Mouse (Mus musculus) stomach, embryonic 14.5 days (tissue): ENCODE measurements around the gene Rab3gap2. TPM values are rescaled to one million over a fixed set of nuclear protein-coding genes. Genes with fewer than 3 reads are reported as not detected.

ENCODE experiments used
- ATAC-seq: fragments of 200-750 bp; cut with Nextera tagmentation; 2 replicates; pipeline ENCODE4 v1.8.0; 2017; ENCODE audit warnings: low read depth, moderate TSS enrichment; ENCODE audit not compliant: insufficient number of reproducible peaks, insufficient read depth, low FRiP score
- H3K27ac ChIP-seq: fragments of 300-500 bp; sonication (generic); 2 replicates; pipeline ENCODE4 v1.5.1; 2014; ENCODE audit warnings: mild to moderate bottlenecking, low read length, moderate library complexity, mixed read lengths
- H3K27me3 ChIP-seq: fragments of 300-500 bp; sonication (generic); 2 replicates; pipeline ENCODE4 v1.6.1; 2014; ENCODE audit warnings: low read length, control low read depth, mixed read lengths; ENCODE audit not compliant: control insufficient read depth, insufficient read depth
- H3K36me3 ChIP-seq: fragments of 300-500 bp; sonication (generic); 2 replicates; pipeline ENCODE4 v1.6.1; 2014; ENCODE audit warnings: mild to moderate bottlenecking, control low read depth, low read length, moderate library complexity, mixed read lengths; ENCODE audit not compliant: control insufficient read depth, insufficient read depth
- H3K4me1 ChIP-seq: fragments of 300-500 bp; sonication (generic); 2 replicates; pipeline ENCODE4 v1.6.1; 2014; ENCODE audit warnings: low read length, control low read depth, mixed read lengths; ENCODE audit not compliant: control insufficient read depth, insufficient read depth
- H3K4me2 ChIP-seq: fragments of 300-500 bp; sonication (generic); replicated peaks from 2 replicates; pipeline ENCODE4 v1.6.1; 2014; ENCODE audit warnings: low read depth, low read length, control low read depth
- H3K4me3 ChIP-seq: fragments of 300-500 bp; sonication (generic); 2 replicates; pipeline ENCODE4 v1.5.1; 2014; ENCODE audit warnings: low read depth, low read length, control low read depth
- H3K9ac ChIP-seq: fragments of 300-500 bp; sonication (generic); replicated peaks from 2 replicates; pipeline ENCODE4 v1.6.1; 2014; ENCODE audit warnings: low read depth, mild to moderate bottlenecking, control low read depth, low read length, moderate library complexity, mixed read lengths
- H3K9me3 ChIP-seq: fragments of 300-500 bp; sonication (generic); 2 replicates; pipeline ENCODE4 v1.6.1; 2016; ENCODE audit warnings: low read depth, low read length, control low read depth; ENCODE audit not compliant: control insufficient read depth
- WGBS: fragments of 180-500 bp; shearing (Covaris S2); extraction: QIAGEN DNeasy Blood & Tissue Kit; methylation state at CpG from one replicate; pipeline ENCODE4 v1.1.7; 2014; 5-methylcytosine and 5-hydroxymethylcytosine counted together
- polyA plus RNA-seq: library from polyadenylated mRNA; unstranded; fragments of >200 nt; fragmentation: Nextera tagmentation; extraction: Ambion mirVana; gene quantifications from 2 replicates; pipeline ENCODE4 v1.2.1, GENCODE M21; 2014

Gene Rab3gap2
- polyA plus RNA-seq, 1 experiment from 2014 or later = 24.9 TPM

DNA sequence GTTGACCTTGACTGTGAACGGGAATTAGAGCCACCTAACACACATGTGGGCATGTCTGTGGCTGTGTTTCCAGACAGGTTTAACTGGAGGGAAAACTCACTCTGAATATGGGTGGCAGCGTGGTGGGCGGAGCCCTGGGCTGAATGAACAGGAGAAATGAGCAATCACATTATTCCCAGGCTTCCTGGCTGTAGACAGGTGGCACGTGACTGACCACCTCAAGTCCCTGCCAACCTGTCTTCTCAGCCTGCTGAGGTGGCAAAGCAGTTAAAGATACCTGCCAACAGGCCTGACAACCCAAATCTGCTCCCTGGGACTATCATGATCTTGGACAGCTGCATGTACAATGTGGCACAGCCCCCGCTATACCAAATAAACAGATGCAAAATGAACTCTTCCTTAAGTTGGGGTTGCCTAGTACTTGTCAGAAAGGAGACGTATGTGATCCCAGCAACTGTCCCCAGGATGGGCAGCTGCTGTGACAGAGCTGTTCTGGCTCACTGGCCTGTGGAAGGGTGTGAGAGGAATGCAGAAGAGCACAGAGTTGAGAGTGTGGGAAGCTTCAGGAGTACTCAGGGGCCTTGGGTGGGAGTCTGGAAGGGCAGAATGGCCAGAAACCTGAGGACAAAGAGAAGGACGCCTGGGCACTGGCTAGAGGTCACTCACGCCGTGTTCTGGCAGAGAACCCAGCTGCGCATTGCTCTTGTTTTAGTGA, 88.9 kb downstream of the Rab3gap2 start:
- Histone ChIP-seq H3K4me1 (no peaks in the 10 kb centered on the region), H3K36me3 (peaks cover 62% of the 10 kb centered on the region), H3K4me3 (no peak overlapping the region), H3K27me3 (no peaks in the 10 kb centered on the region), H3K9ac (no peak overlapping the region), H3K9me3 (no peaks in the 10 kb centered on the region), H3K4me2 (no peak overlapping the region), H3K27ac (no peak overlapping the region)
- ATAC-seq = no peak
- 90% methylated on average over 10 of the region's 10 CpGs for WGBS

GRCm38 (mm10) chr1:185296850-185297249, 92.9 kb downstream of the Rab3gap2 start:
- ATAC-seq = no peak
- no peak overlapping the region for H3K4me2 ChIP-seq
- no peaks in the 10 kb centered on the region for H3K4me1 ChIP-seq
- H3K27ac ChIP-seq = no peak overlapping the region
- H3K4me3 ChIP-seq = no peak overlapping the region
- WGBS = 94% methylated on average over 7 of the region's 7 CpGs
- no peaks in the 10 kb centered on the region for H3K9me3 ChIP-seq
- peaks cover 41% of the 10 kb centered on the region for H3K36me3 ChIP-seq
- no peaks in the 10 kb centered on the region for H3K27me3 ChIP-seq
- H3K9ac ChIP-seq = no peak overlapping the region

DNA sequence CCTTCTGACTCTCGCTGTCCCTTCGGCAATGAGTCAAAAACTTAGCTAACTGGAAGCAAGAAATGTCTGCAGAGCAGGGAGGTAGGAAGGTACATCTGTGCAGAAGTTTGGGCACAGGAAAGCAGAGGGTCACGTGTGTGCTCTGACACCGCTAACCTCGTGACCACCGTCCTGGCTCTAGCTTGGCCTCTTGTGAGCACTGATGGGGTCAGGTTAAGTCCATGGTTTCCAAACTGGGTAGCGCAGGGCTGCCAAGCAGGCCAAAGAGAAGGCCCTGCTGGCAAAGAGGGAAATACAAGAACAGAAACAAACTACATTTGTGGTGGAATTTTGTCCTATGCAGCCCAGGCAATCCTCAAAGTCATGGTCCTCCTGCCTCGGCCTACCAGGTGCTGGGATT, 94.6 kb downstream of the Rab3gap2 start:
- Histone ChIP-seq H3K36me3 (peaks cover 34% of the 10 kb centered on the region), H3K27ac (no peak overlapping the region)
- 92% methylated on average over 8 of the region's 8 CpGs for WGBS

DNA sequence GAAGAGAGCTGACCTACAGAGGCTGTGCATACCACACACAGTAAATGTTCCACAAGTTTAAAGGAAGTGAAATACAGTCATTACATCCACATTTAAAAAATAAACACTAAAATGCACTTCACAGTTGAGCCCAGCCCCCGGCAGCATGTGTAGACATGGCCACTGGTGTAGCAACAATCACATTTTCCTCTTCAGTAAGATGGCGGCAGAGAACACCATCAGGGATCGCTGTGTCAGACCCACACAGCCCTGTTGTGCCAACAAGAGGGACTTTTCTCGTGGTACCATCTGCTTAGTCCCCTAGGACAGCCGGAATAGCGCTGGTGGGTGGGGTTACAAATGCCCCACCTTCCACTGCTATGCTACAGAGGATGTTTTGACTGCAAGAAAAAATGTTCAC, 98.9 kb downstream of the Rab3gap2 start:
- Histone ChIP-seq H3K9me3 (no peaks in the 10 kb centered on the region), H3K27me3 (no peaks in the 10 kb centered on the region), H3K4me3 (no peak overlapping the region), H3K27ac (no peak overlapping the region), H3K9ac (no peak overlapping the region), H3K4me2 (no peak overlapping the region), H3K4me1 (no peaks in the 10 kb centered on the region), H3K36me3 (peaks cover 8% of the 10 kb centered on the region)
- ATAC-seq = no peak
- WGBS = 94% methylated on average over 6 of the region's 6 CpGs

More for the DNA sequence above, 94.6 kb downstream of the Rab3gap2 start:
- H3K4me3 ChIP-seq = no peak overlapping the region
- no peaks in the 10 kb centered on the region for H3K27me3 ChIP-seq
- no peak for ATAC-seq
- no peak overlapping the region for H3K9ac ChIP-seq
- no peak overlapping the region for H3K4me2 ChIP-seq
- no peaks in the 10 kb centered on the region for H3K9me3 ChIP-seq
- no peaks in the 10 kb centered on the region for H3K4me1 ChIP-seq

DNA sequence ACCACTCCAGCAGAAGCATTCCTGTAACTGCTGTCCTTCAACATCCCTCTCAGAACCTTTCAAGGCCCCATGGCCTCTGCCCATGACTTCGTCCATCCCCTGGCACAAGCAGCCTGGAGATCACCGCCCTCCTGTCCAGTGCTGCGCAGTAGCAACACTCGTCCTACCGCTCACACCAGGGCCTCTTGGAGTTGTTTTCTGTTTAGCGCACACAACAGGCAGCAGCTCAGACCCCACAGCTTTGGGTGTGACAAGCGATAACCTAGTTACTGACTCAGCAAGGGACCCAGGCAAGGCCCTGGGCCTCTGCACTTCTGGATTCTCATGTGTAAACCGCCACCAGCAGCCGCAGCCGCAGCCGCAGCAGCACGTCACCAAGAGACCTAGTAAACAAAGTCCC, 102.9 kb downstream of the Rab3gap2 start:
- Histone ChIP-seq H3K36me3 (peaks cover 9% of the 10 kb centered on the region), H3K9me3 (no peaks in the 10 kb centered on the region), H3K9ac (no peak overlapping the region), H3K27me3 (no peaks in the 10 kb centered on the region), H3K4me1 (no peaks in the 10 kb centered on the region), H3K4me3 (no peak overlapping the region), H3K4me2 (no peak overlapping the region), H3K27ac (no peak overlapping the region)
- no peak for ATAC-seq
- 94% methylated on average over 12 of the region's 12 CpGs for WGBS

DNA sequence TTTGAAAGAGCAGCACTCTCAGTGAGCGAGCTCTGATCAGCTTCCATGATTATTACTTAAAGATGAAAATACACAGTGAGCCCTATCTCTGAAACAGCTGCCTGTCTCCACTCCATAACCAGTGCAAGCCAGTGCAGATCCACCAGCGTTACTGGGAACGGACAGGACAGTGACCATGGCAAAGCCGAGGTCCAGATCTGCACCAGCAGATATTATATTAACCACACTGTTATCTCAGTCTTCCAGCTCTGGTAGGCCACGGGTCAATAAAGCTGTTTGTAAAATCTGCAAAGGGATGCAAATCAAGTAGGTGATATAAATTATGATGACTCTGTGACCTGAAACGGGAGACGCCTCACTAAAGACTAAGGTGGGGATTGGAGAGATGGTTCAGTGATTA, 103.7 kb downstream of the Rab3gap2 start:
- Histone ChIP-seq H3K4me1 (no peaks in the 10 kb centered on the region), H3K4me2 (no peak overlapping the region), H3K27ac (no peak overlapping the region), H3K27me3 (no peaks in the 10 kb centered on the region), H3K4me3 (no peak overlapping the region), H3K9ac (no peak overlapping the region), H3K9me3 (no peaks in the 10 kb centered on the region), H3K36me3 (peaks cover 14% of the 10 kb centered on the region)
- no peak for ATAC-seq
- 86% methylated on average over 7 of the region's 7 CpGs for WGBS

DNA sequence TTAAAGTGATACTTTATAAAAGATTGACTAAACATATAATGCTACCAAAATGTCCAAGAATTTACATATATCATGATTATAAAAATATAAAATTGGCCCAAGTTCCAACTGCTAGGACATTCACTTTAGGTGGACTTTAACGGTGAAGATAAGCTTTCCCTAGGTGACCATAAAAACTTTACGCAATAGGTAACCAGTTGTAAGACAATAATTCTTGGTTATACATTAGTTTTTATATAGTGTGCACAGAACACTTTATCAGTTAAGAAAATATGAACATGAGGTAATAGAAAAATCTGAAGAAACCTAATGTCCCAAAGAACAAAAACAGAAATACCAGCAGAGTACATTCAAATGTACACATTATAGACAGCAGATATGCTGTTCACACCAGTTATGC, 104.4 kb downstream of the Rab3gap2 start:
- Histone ChIP-seq H3K4me1 (no peaks in the 10 kb centered on the region), H3K27ac (no peak overlapping the region), H3K9ac (no peak overlapping the region), H3K36me3 (peaks cover 11% of the 10 kb centered on the region), H3K27me3 (no peaks in the 10 kb centered on the region), H3K4me3 (no peak overlapping the region), H3K4me2 (no peak overlapping the region), H3K9me3 (no peaks in the 10 kb centered on the region)
- WGBS = 95% methylated on average over 2 of the region's 2 CpGs
- no peak for ATAC-seq

GRCm38 (mm10) chr1:185308908-185309307, 105.0 kb downstream of the Rab3gap2 start:
- H3K4me2 ChIP-seq = no peak overlapping the region

DNA sequence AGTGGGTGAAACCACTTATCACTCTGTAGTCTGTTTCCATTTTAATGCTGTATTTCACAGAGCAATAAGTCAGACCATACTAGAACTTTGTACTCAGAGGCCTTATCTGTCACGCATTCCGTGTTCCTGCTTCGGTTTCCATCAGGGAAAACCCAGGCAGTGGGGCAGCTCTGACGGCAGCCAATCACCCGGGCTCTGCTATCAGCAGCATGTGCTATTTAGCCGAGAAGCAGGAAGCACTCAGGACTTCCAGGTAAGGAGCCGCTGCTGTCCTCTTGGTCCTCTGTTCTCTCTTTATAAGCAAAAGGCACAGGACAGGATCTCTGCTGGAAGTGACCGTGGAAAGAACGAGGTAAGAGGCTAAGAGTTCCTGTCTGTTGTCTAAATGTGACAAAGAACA, 108.0 kb downstream of the Rab3gap2 start:
- H3K9me3 ChIP-seq = no peaks in the 10 kb centered on the region
- peaks cover 22% of the 10 kb centered on the region for H3K36me3 ChIP-seq
- H3K27ac ChIP-seq = no peak overlapping the region; the same call in 1 of the 2 replicates
- H3K4me1 ChIP-seq = no peaks in the 10 kb centered on the region
- 84% methylated on average over 9 of the region's 9 CpGs for WGBS
- peak; percentile 46; the same call in 1 of the 2 replicates for ATAC-seq
- H3K27me3 ChIP-seq = no peaks in the 10 kb centered on the region
- no peak overlapping the region for H3K4me2 ChIP-seq
- no peak overlapping the region for H3K9ac ChIP-seq
- no peak overlapping the region for H3K4me3 ChIP-seq

More at GRCm38 (mm10) chr1:185308908-185309307, 105.0 kb downstream of the Rab3gap2 start:
- Histone ChIP-seq H3K9me3 (no peaks in the 10 kb centered on the region), H3K27ac (no peak overlapping the region), H3K27me3 (no peaks in the 10 kb centered on the region), H3K4me1 (no peaks in the 10 kb centered on the region), H3K4me3 (no peak overlapping the region), H3K36me3 (peaks cover 11% of the 10 kb centered on the region), H3K9ac (no peak overlapping the region)
- 58% methylated on average over 4 of the region's 4 CpGs for WGBS
- ATAC-seq = peak; percentile 69
